In genomic region chr4:85402823-85403222, GRCm38 (mm10) we compare ENCODE assay signal across 8 mouse cellular contexts.
DNase-seq lines count a peak whose midpoint lies in the region; ATAC-seq and TF ChIP-seq lines count a peak whose summit lies in the region.

No protein-coding gene starts in this region.

- no peak overlapping the region for H3K9ac ChIP-seq in neural tube, embryonic 15.5 days (replicated peaks)
- no peak overlapping the region for H3K9ac ChIP-seq in kidney, embryonic 16.5 days (replicated peaks; ENCODE audit: low read length)
- no peak overlapping the region for H3K9ac ChIP-seq in lung, postnatal 0 days (replicated peaks; ENCODE audit: low read depth)
- H3K9ac ChIP-seq in stomach, embryonic 14.5 days (replicated peaks; ENCODE audit: low read depth, low read length) = no peak overlapping the region

- peak; percentile 43 to 58 for DNase-seq in cerebellum, adult 18-20 months
- no peak for DNase-seq in cerebellum, adult 11-12 months
- peak; percentile 72 for DNase-seq in neural tube, embryonic 10.5 days (ENCODE audit: extremely low spot score, low spot score)
- peak; percentile 45 for DNase-seq in embryo, embryonic 9.5 days (ENCODE audit: extremely low spot score)
- peak; percentile 85 for DNase-seq in lung, postnatal 0 days (ENCODE audit: low spot score)

- H3K27ac ChIP-seq in neural tube, embryonic 15.5 days (replicated peaks) = no peak overlapping the region
- no peak overlapping the region for H3K27ac ChIP-seq in kidney, embryonic 16.5 days (ENCODE audit: low read length)
- no peak overlapping the region for H3K27ac ChIP-seq in lung, postnatal 0 days (ENCODE audit: low read length)
- no peak overlapping the region for H3K27ac ChIP-seq in stomach, embryonic 14.5 days (ENCODE audit: low read length)

- H3K27me3 ChIP-seq in neural tube, embryonic 15.5 days (replicated peaks) = no peaks in the 10 kb centered on the region
- H3K27me3 ChIP-seq in kidney, embryonic 16.5 days (ENCODE audit: insufficient read depth, low read length) = no peaks in the 10 kb centered on the region
- no peaks in the 10 kb centered on the region for H3K27me3 ChIP-seq in lung, postnatal 0 days (replicated peaks; ENCODE audit: insufficient read depth, low read length)
- H3K27me3 ChIP-seq in stomach, embryonic 14.5 days (ENCODE audit: control insufficient read depth, insufficient read depth, low read length) = no peaks in the 10 kb centered on the region

- no peaks in the 10 kb centered on the region for H3K9me3 ChIP-seq in neural tube, embryonic 15.5 days (replicated peaks)
- H3K9me3 ChIP-seq in kidney, embryonic 16.5 days (ENCODE audit: low read length) = no peaks in the 10 kb centered on the region
- no peaks in the 10 kb centered on the region for H3K9me3 ChIP-seq in lung, postnatal 0 days (ENCODE audit: low read length)
- H3K9me3 ChIP-seq in stomach, embryonic 14.5 days (ENCODE audit: control insufficient read depth, low read depth, low read length) = no peaks in the 10 kb centered on the region

- H3K36me3 ChIP-seq in neural tube, embryonic 15.5 days = no peaks in the 10 kb centered on the region
- no peaks in the 10 kb centered on the region for H3K36me3 ChIP-seq in kidney, embryonic 16.5 days (ENCODE audit: insufficient read depth, low read length)
- H3K36me3 ChIP-seq in lung, postnatal 0 days (ENCODE audit: insufficient read depth, low read length) = no peaks in the 10 kb centered on the region
- no peaks in the 10 kb centered on the region for H3K36me3 ChIP-seq in stomach, embryonic 14.5 days (ENCODE audit: control insufficient read depth, insufficient read depth, low read length)

- no peak overlapping the region for H3K4me2 ChIP-seq in neural tube, embryonic 15.5 days
- no peak overlapping the region for H3K4me2 ChIP-seq in kidney, embryonic 16.5 days (replicated peaks; ENCODE audit: low read depth, low read length)
- H3K4me2 ChIP-seq in lung, postnatal 0 days (replicated peaks; ENCODE audit: low read depth, low read length) = no peak overlapping the region
- H3K4me2 ChIP-seq in stomach, embryonic 14.5 days (replicated peaks; ENCODE audit: low read depth, low read length) = no peak overlapping the region

- TF ChIP-seq CTCF in lung, postnatal 0 days (IDR thresholded peaks at IDR 0.05) = peak; percentile 94

- no peak for ATAC-seq in neural tube, embryonic 15.5 days (ENCODE audit: low FRiP score)
- 0 out of 2 replicates have a peak, but pooled peaks have one; percentile 49 for ATAC-seq in kidney, embryonic 16.5 days (ENCODE audit: low FRiP score, low TSS enrichment)
- 0 out of 2 replicates have a peak, but pooled peaks have one; percentile 35 for ATAC-seq in lung, postnatal 0 days
- peak; percentile 37; the same call in 1 of the 2 replicates for ATAC-seq in stomach, embryonic 14.5 days (ENCODE audit: insufficient number of reproducible peaks, insufficient read depth, low FRiP score, low read depth)

- WGBS in neural tube, embryonic 15.5 days = 44% methylated on average over 4 of the region's 4 CpGs
- 30% methylated on average over 4 of the region's 4 CpGs for WGBS in kidney, embryonic 16.5 days
- 24% methylated on average over 4 of the region's 4 CpGs for WGBS in lung, postnatal 0 days
- 37% methylated on average over 4 of the region's 4 CpGs for WGBS in stomach, embryonic 14.5 days

- peaks cover 3% of the 10 kb centered on the region; the same call in 1 of the 2 replicates for H3K4me1 ChIP-seq in neural tube, embryonic 15.5 days
- 0 out of 2 replicates have a peak, but pooled peaks cover 4% of the 10 kb centered on the region for H3K4me1 ChIP-seq in kidney, embryonic 16.5 days (ENCODE audit: insufficient read depth, low read length)
- no peaks in the 10 kb centered on the region for H3K4me1 ChIP-seq in lung, postnatal 0 days (ENCODE audit: insufficient read depth, low read depth, low read length)
- H3K4me1 ChIP-seq in stomach, embryonic 14.5 days (ENCODE audit: control insufficient read depth, insufficient read depth, low read length) = no peaks in the 10 kb centered on the region

- H3K4me3 ChIP-seq in neural tube, embryonic 15.5 days (replicated peaks) = no peak overlapping the region
- H3K4me3 ChIP-seq in kidney, embryonic 16.5 days (ENCODE audit: low read length) = no peak overlapping the region
- H3K4me3 ChIP-seq in lung, postnatal 0 days (ENCODE audit: low read depth, low read length) = no peak overlapping the region
- no peak overlapping the region for H3K4me3 ChIP-seq in stomach, embryonic 14.5 days (ENCODE audit: low read depth, low read length)

- TF ChIP-seq EP300 in lung, postnatal 0 days (IDR thresholded peaks at IDR 0.05) = no peak
